Mouse (Mus musculus) heart, embryonic 13.5 days (tissue): ENCODE measurements around the gene Peli1. TPM values are rescaled to one million over a fixed set of nuclear protein-coding genes. Genes with fewer than 3 reads are reported as not detected.

Experiments
- ATAC-seq: fragments of 200-750 bp; cut with Nextera tagmentation; 2 replicates; pipeline ENCODE4 v1.8.0; 2017; ENCODE audit warnings: moderate TSS enrichment; ENCODE audit not compliant: insufficient number of reproducible peaks, low FRiP score, low TSS enrichment; ENCODE audit errors: extremely low read depth
- H3K27ac ChIP-seq: fragments of 300-500 bp; sonication (generic); replicated peaks from 2 replicates; pipeline ENCODE4 v1.5.1; 2015; ENCODE audit warnings: moderate library complexity, mild to moderate bottlenecking, inconsistent platforms
- H3K27me3 ChIP-seq: fragments of 300-500 bp; sonication (generic); replicated peaks from 2 replicates; pipeline ENCODE4 v1.6.1; 2015; ENCODE audit warnings: mild to moderate bottlenecking, inconsistent platforms
- H3K36me3 ChIP-seq: fragments of 300-500 bp; sonication (generic); 2 replicates; pipeline ENCODE4 v1.6.1; 2015; ENCODE audit warnings: mild to moderate bottlenecking, inconsistent platforms
- H3K4me1 ChIP-seq: fragments of 300-500 bp; sonication (generic); 2 replicates; pipeline ENCODE4 v1.6.1; 2015; ENCODE audit warnings: inconsistent platforms
- H3K4me2 ChIP-seq: fragments of 300-500 bp; sonication (generic); 2 replicates; pipeline ENCODE4 v1.6.1; 2015; ENCODE audit warnings: inconsistent platforms, mild to moderate bottlenecking, moderate library complexity
- H3K4me3 ChIP-seq: fragments of 300-500 bp; sonication (generic); 2 replicates; pipeline ENCODE4 v1.5.1; 2015; ENCODE audit warnings: moderate library complexity, mild to moderate bottlenecking, inconsistent platforms
- H3K9ac ChIP-seq: fragments of 300-500 bp; sonication (generic); 2 replicates; pipeline ENCODE4 v1.6.1; 2015; ENCODE audit warnings: inconsistent platforms, mild to moderate bottlenecking, moderate library complexity
- H3K9me3 ChIP-seq: fragments of 300-500 bp; sonication (generic); 2 replicates; pipeline ENCODE4 v1.6.1; 2016; ENCODE audit warnings: inconsistent platforms
- WGBS: fragments of 180-500 bp; shearing (Covaris S2); methylation state at CpG from one replicate; pipeline ENCODE4 v1.1.7; 2015; ENCODE audit warnings: mixed read lengths; 5-methylcytosine and 5-hydroxymethylcytosine counted together
- polyA plus RNA-seq: library from polyadenylated mRNA; unstranded; fragments of >200 nt; fragmentation: Nextera tagmentation; extraction: Ambion mirVana; gene quantifications from 2 replicates; pipeline ENCODE4 v1.2.1, GENCODE M21; 2015

Gene Peli1
- polyA plus RNA-seq: 21.1 and 21.6 TPM in 2 replicates

DNA sequence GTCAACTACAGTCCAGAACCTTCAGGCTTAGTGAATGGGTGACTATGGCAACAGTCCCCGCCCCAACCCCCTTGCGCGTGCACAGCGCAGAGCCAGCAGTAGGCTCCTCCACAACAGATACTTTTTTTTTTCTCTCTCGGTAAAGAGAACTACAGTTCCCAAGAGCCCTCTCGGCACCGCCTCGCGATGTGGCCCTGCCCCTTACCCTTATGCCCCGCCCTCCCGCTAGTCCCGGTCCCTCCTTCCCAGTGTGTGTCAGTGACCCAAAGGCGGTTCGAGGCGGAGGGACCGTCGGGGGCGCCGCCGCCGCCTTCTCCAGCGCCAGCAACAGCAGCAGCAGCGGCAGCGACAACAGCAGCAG is at the start of gene Peli1:
TSS of gene Peli1 (plus strand) at position 225 of the 361 bp plus-strand sequence.
- Histone ChIP-seq H3K4me2 (peak within 1 kb of the TSS; percentile 80), H3K27ac (peak within 1 kb of the TSS; percentile 100), H3K9me3 (no peaks in the 10 kb centered on the region), H3K4me3 (peak within 1 kb of the TSS; percentile 97), H3K36me3 (no peaks in the 10 kb centered on the region), H3K27me3 (no peaks in the 10 kb centered on the region), H3K4me1 (peaks cover 19% of the 10 kb centered on the region), H3K9ac (peak within 1 kb of the TSS; percentile 99)
- peak; percentile 99 for ATAC-seq
- WGBS: 1% methylated on average over 21 of the region's 24 CpGs

GRCm38 (mm10) chr11:21042590-21042989 is 48.5 kb upstream of the Peli1 start:
- ATAC-seq: no peak
- no peaks in the 10 kb centered on the region for H3K9me3 ChIP-seq
- H3K27ac ChIP-seq: no peak overlapping the region
- peaks cover 14% of the 10 kb centered on the region for H3K4me1 ChIP-seq
- no peak overlapping the region for H3K4me3 ChIP-seq
- H3K27me3 ChIP-seq: no peaks in the 10 kb centered on the region
- H3K4me2 ChIP-seq: no peak overlapping the region
- H3K9ac ChIP-seq: no peak overlapping the region
- H3K36me3 ChIP-seq: no peaks in the 10 kb centered on the region
- 67% methylated on average over 5 of the region's 5 CpGs for WGBS

DNA sequence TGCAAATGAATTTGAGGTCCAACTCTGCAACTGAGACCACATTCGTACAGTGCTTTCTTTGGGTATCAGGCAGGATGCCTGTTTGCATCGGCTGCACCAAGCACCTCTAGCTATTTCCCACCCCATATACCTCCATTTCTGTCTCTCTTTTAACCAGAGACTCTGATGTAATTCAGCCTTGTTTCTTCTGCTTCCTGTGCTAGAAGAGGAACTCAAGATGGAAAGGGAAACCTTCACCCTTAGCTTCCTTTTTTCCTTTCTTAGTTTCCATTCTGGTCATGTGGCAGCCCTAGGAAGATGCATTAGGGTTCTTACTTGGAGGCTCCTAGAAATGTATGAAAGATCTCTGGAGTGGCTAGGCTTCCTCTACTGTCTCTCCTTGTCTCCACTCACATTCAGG is 44.9 kb upstream of the Peli1 start:
- no peak overlapping the region for H3K27ac ChIP-seq
- WGBS: 85% methylated on average over 2 of the region's 2 CpGs

GRCm38 (mm10) chr11:21047921-21048320 is 43.2 kb upstream of the Peli1 start:
- Histone ChIP-seq H3K9me3 (no peaks in the 10 kb centered on the region), H3K27me3 (no peaks in the 10 kb centered on the region), H3K27ac (no peak overlapping the region), H3K4me3 (no peak overlapping the region), H3K4me1 (0 out of 2 replicates have a peak, but pooled peaks cover 3% of the 10 kb centered on the region), H3K4me2 (no peak overlapping the region), H3K9ac (no peak overlapping the region), H3K36me3 (no peaks in the 10 kb centered on the region)
- no peak for ATAC-seq
- WGBS: 66% methylated on average over 2 of the region's 2 CpGs

More for the DNA sequence above, 44.9 kb upstream of the Peli1 start:
- no peak overlapping the region for H3K9ac ChIP-seq
- H3K4me2 ChIP-seq: no peak overlapping the region
- H3K27me3 ChIP-seq: no peaks in the 10 kb centered on the region
- no peaks in the 10 kb centered on the region for H3K9me3 ChIP-seq
- ATAC-seq: no peak
- H3K4me1 ChIP-seq: 0 out of 2 replicates have a peak, but pooled peaks cover 3% of the 10 kb centered on the region
- H3K36me3 ChIP-seq: no peaks in the 10 kb centered on the region
- H3K4me3 ChIP-seq: no peak overlapping the region

DNA sequence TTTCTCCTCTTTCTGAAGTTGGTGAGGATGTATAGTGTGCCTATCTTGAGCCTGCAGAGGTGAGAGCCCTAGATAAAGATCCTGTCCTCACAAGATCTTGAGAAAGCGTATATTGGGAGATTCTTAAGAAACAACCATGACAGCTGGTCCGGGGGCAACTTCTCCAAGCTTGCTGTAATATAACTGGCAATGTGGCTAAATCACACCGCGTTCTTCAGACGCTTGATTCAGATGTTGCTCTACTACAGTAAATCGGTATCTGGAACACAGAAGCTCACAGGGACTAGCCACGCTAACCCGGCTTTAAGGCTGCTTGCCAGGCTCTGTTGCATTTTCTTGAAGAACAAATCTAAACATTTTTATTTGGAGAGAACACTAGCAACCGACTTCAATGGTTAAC is 39.4 kb upstream of the Peli1 start:
- 78% methylated on average over 9 of the region's 9 CpGs for WGBS
- no peak overlapping the region for H3K4me2 ChIP-seq
- H3K9me3 ChIP-seq: no peaks in the 10 kb centered on the region
- H3K4me3 ChIP-seq: no peak overlapping the region
- H3K4me1 ChIP-seq: 0 out of 2 replicates have a peak, but pooled peaks cover 3% of the 10 kb centered on the region
- no peak overlapping the region for H3K9ac ChIP-seq
- no peaks in the 10 kb centered on the region for H3K36me3 ChIP-seq
- ATAC-seq: no peak
- no peaks in the 10 kb centered on the region for H3K27me3 ChIP-seq
- no peak overlapping the region for H3K27ac ChIP-seq

DNA sequence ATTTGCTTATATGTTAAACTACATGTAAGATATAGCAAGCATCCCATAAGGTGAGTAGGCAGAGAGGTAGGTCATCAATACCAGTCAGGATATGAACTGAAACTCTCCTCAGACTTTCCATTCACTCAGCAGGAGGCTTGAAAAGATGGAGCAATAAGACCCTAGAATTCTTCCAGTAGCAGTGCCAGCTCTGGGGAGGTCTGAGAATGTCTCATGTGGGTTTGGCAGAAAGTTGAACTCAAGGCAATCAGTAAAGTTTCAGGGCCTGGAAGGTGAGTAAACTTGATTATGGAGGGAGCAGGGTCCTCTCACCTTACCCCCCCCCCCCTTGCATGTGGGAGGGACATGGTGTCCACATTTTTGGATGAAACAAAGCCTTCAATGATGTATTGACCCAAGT is 36.5 kb upstream of the Peli1 start:
- no peak overlapping the region for H3K27ac ChIP-seq

GRCm38 (mm10) chr11:21056109-21056850 is 34.8 kb upstream of the Peli1 start:
- no peaks in the 10 kb centered on the region for H3K27me3 ChIP-seq
- H3K27ac ChIP-seq: no peak overlapping the region
- no peaks in the 10 kb centered on the region for H3K9me3 ChIP-seq
- H3K36me3 ChIP-seq: no peaks in the 10 kb centered on the region
- no peak overlapping the region for H3K4me2 ChIP-seq
- H3K9ac ChIP-seq: no peak overlapping the region
- no peak for ATAC-seq
- H3K4me3 ChIP-seq: no peak overlapping the region
- WGBS: 86% methylated on average over 13 of the region's 13 CpGs
- H3K4me1 ChIP-seq: peaks cover 11% of the 10 kb centered on the region

More for the DNA sequence above, 36.5 kb upstream of the Peli1 start:
- Histone ChIP-seq H3K4me3 (no peak overlapping the region), H3K9ac (no peak overlapping the region), H3K27me3 (no peaks in the 10 kb centered on the region), H3K4me1 (peaks cover 4% of the 10 kb centered on the region; the same call in 1 of the 2 replicates), H3K4me2 (no peak overlapping the region), H3K36me3 (no peaks in the 10 kb centered on the region), H3K9me3 (no peaks in the 10 kb centered on the region)
- no peak for ATAC-seq

DNA sequence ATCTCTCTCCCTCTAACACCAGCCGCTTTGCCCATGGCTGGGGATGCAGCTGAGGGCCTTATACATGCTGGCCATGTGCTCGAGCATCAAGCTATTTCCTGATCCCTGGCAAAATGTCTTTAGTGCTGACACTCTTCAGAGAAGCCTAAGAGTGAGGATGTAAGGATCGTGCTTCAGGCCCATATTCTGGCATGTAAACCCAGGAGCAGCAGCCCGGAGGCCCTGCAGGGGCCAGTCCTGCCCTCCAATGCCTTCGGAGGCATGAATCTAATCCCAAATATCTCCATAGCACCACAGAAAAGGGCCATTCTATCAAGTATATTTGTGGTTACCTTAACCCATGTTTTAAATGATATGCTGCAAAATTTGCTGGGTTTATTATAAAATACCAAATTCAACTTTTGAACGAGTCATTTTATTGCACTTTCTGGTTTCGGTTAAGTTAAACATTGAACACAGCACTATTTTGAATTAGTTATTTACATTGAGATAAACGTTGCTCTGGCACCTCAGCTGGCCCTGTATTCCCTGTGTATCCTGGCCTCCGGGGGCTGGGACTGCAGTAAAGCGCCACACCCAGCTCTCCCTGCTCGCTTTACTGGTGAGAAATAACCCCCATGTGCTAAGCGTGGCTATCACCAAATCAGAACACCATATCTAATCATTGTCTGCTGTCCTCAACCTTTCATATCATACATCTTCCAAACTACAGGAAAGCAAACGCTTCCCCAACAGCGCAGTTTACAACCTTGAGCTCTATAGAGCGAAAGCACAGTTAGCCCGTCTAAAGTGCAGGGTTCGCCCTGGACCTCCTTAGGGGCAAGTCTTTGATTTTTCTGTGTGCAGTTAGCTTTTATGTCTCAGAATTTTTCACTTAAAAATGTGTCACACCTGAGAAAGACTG is 33.3 kb upstream of the Peli1 start:
- no peak for ATAC-seq
- 70% methylated on average over 17 of the region's 17 CpGs for WGBS
- H3K4me1 ChIP-seq: peaks cover 15% of the 10 kb centered on the region
- H3K4me2 ChIP-seq: no peak overlapping the region
- H3K36me3 ChIP-seq: no peaks in the 10 kb centered on the region
- H3K9ac ChIP-seq: no peak overlapping the region
- no peaks in the 10 kb centered on the region for H3K27me3 ChIP-seq
- H3K9me3 ChIP-seq: no peaks in the 10 kb centered on the region
- H3K27ac ChIP-seq: no peak overlapping the region
- no peak overlapping the region for H3K4me3 ChIP-seq

- WGBS: 72% methylated on average over 5 of the region's 5 CpGs
- Histone ChIP-seq H3K27me3 (no peaks in the 10 kb centered on the region), H3K9ac (no peak overlapping the region), H3K9me3 (no peaks in the 10 kb centered on the region), H3K4me1 (peaks cover 15% of the 10 kb centered on the region), H3K4me2 (no peak overlapping the region), H3K36me3 (no peaks in the 10 kb centered on the region), H3K4me3 (no peak overlapping the region), H3K27ac (no peak overlapping the region)
- no peak for ATAC-seq
Measured at GRCm38 (mm10) chr11:21058415-21058781, 32.7 kb upstream of the Peli1 start.

DNA sequence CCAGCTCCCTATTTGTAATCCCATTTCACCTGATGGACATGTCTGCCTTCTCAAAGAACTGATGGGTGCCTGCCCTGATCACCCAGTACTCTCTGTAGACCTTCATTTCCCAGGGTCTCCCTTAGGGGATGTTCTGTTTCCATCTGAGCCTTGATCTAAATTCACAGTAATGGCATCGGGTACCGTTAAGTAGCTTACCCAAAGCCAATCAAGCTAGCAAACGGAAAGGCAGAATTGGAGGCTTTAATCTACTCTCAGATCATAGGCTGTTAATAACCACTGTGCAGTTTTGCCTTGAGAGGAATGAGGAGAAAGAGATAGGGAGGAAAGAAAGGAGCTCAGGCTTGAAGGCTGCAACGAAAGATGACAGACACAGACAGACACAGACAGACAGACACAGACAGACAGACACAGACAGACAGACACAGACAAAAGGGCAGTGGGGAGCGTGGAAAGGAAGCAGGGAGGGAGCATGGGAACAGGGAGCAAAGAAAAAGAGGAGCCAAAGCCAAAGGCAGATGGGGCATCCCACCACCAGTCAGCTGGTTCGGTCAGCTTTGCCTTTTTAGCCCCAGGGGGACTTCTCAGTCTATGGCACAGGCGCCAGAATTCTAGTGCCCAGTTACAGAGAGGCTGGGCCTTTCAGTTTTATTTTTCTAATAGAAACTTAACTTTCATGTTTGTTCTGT is 30.6 kb upstream of the Peli1 start:
- Histone ChIP-seq H3K4me3 (no peak overlapping the region), H3K9me3 (no peaks in the 10 kb centered on the region), H3K4me1 (peaks cover 15% of the 10 kb centered on the region), H3K4me2 (no peak overlapping the region), H3K36me3 (no peaks in the 10 kb centered on the region), H3K27ac (no peak overlapping the region), H3K27me3 (no peaks in the 10 kb centered on the region), H3K9ac (no peak overlapping the region)
- WGBS: 74% methylated on average over 7 of the region's 7 CpGs
- no peak for ATAC-seq

DNA sequence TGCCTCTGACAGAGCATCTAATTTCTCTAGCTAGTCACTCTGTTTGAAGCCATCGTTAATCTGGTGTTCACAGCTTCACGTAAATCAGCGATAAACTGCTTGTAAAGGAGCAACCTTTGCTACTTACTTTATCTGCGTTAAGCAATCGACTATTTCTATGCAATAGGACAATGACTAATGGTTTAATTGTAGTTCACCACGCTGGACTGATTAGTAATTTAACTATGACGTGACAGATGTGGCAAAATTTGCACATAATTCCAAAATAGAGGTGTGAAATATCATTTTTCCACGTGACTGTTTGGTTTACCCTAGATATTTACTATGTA is 30.1 kb upstream of the Peli1 start:
- Histone ChIP-seq H3K4me3 (no peak overlapping the region), H3K27ac (0 out of 2 replicates have a peak overlapping the region, but pooled peaks have one; percentile 4), H3K4me2 (no peak overlapping the region), H3K27me3 (no peaks in the 10 kb centered on the region), H3K4me1 (peaks cover 15% of the 10 kb centered on the region), H3K9me3 (no peaks in the 10 kb centered on the region), H3K36me3 (no peaks in the 10 kb centered on the region), H3K9ac (no peak overlapping the region)
- ATAC-seq: no peak
- 71% methylated on average over 8 of the region's 8 CpGs for WGBS
